Mouse (Mus musculus) hindbrain, embryonic 12.5 days (tissue): ENCODE measurements at regions not wholly inside any gene's neighbourhood (a gene's known extent, or its start where the extent isn't known, plus 50 kb on each side); places are given as distances from the start of the nearest gene placed in this dataset.
A peak's percentile ranks its signal among the peaks of the same experiment; 100 is the strongest.

Experiments
- ATAC-seq: fragments of 200-750 bp; cut with Nextera tagmentation; 2 replicates; pipeline ENCODE4 v1.8.0; 2017; ENCODE audit warnings: moderate TSS enrichment; ENCODE audit not compliant: low FRiP score
- H3K27ac ChIP-seq: fragments of 300-500 bp; sonication (generic); 2 replicates; pipeline ENCODE4 v1.5.1; 2016; ENCODE audit warnings: mild to moderate bottlenecking
- H3K27me3 ChIP-seq: fragments of 300-500 bp; sonication (generic); 2 replicates; pipeline ENCODE4 v1.6.1; 2016; ENCODE audit warnings: mild to moderate bottlenecking
- H3K36me3 ChIP-seq: fragments of 300-500 bp; sonication (generic); 2 replicates; pipeline ENCODE4 v1.6.1; 2016; ENCODE audit warnings: mild to moderate bottlenecking
- H3K4me1 ChIP-seq: fragments of 300-500 bp; sonication (generic); 2 replicates; pipeline ENCODE4 v1.6.1; 2016
- H3K4me2 ChIP-seq: fragments of 300-500 bp; sonication (generic); replicated peaks from 2 replicates; pipeline ENCODE4 v1.6.1; 2016; ENCODE audit warnings: mild to moderate bottlenecking
- H3K4me3 ChIP-seq: fragments of 300-500 bp; sonication (generic); 2 replicates; pipeline ENCODE4 v1.5.1; 2016; ENCODE audit warnings: mild to moderate bottlenecking
- H3K9ac ChIP-seq: fragments of 300-500 bp; sonication (generic); 2 replicates; pipeline ENCODE4 v1.6.1; 2016; ENCODE audit warnings: mild to moderate bottlenecking, moderate library complexity
- H3K9me3 ChIP-seq: fragments of 300-500 bp; sonication (generic); replicated peaks from 2 replicates; pipeline ENCODE4 v1.6.1; 2016; ENCODE audit warnings: mild to moderate bottlenecking
- WGBS: fragments of 180-500 bp; shearing (Covaris S2); methylation state at CpG from one replicate; pipeline ENCODE4 v1.1.7; 2016; 5-methylcytosine and 5-hydroxymethylcytosine counted together

DNA sequence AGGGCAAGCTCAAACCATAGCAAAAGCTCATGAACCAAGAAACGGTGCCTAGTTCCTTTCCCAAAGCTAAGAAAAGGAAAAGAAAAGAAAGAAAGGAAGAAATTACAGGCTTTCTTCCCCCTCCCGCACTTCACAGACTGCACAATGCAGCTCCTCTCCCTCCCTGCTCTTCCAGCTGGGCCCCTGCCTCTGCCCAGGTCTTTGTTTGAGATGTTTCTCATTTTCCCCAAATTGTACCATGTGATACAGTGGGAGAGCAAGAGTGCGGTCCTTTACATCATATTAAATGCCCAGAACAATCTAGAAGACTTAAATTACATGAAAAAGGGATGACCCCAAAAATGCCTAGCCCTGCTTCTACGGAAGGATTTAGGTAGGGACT, 112.9 kb upstream of the Dapk1 start:
- peaks cover 7% of the 10 kb centered on the region for H3K4me1 ChIP-seq
- 61% methylated on average over 4 of the region's 4 CpGs for WGBS

DNA sequence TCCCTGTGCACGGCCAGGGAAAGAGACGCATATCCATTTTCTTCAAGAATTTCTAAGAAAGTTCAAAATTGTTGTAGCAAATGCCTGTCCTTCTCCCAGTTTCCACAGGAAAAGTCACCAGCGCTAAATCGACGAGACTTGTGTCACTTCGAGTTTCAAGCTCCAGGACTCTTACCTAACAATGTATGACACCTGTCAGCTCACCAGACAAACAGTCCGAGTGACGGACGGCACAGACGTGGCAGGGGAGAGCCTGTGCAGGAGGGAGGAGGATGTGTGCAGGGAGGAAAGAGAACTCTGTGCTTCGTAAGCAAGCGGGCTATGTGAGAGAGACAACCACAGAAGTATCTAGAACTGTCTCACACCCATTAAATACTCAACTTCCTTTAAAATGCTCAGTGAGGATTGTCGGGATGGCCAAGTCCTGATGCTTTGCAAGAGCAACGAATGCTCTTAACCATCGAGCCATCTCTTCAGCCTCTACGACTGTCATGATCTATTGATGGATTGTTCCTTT, 109.7 kb upstream of the Dapk1 start:
- Histone ChIP-seq H3K27me3 (no peaks in the 10 kb centered on the region), H3K36me3 (no peaks in the 10 kb centered on the region), H3K27ac (no peak overlapping the region), H3K4me1 (peaks cover 5% of the 10 kb centered on the region), H3K9ac (no peak overlapping the region), H3K4me2 (no peak overlapping the region), H3K4me3 (no peak overlapping the region), H3K9me3 (no peaks in the 10 kb centered on the region)
- ATAC-seq: no peak
- WGBS: 83% methylated on average over 16 of the region's 16 CpGs

More for the DNA sequence above, 112.9 kb upstream of the Dapk1 start:
- Histone ChIP-seq H3K4me2 (no peak overlapping the region), H3K36me3 (no peaks in the 10 kb centered on the region), H3K9ac (no peak overlapping the region), H3K4me3 (no peak overlapping the region), H3K27ac (no peak overlapping the region), H3K27me3 (no peaks in the 10 kb centered on the region), H3K9me3 (no peaks in the 10 kb centered on the region)
- no peak for ATAC-seq

DNA sequence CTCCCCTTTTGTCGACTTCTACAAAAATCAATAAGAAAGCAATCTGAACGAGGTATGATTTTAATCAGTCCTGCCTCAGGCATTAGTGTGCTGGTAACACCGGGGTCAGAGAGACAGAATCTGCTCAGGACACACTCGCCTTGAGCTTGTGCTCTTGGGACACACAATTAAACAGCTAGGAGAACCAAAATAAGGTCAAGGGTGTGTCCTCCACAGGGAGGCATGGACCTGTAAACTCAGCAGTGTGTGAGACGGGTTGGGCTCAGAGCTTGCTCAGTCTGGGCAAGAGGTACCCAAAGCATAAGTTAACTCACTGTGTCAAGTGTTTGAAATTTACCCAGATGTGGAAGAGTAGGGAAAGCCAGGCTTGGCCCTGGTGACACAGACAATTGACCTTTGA, 107.9 kb upstream of the Dapk1 start:
- no peak for ATAC-seq
- no peak overlapping the region for H3K27ac ChIP-seq
- peaks cover 5% of the 10 kb centered on the region; the same call in 1 of the 2 replicates for H3K4me1 ChIP-seq
- no peak overlapping the region for H3K4me3 ChIP-seq
- 69% methylated on average over 5 of the region's 5 CpGs for WGBS
- H3K36me3 ChIP-seq: no peaks in the 10 kb centered on the region
- H3K9ac ChIP-seq: no peak overlapping the region
- H3K27me3 ChIP-seq: no peaks in the 10 kb centered on the region
- no peaks in the 10 kb centered on the region for H3K9me3 ChIP-seq
- H3K4me2 ChIP-seq: no peak overlapping the region

DNA sequence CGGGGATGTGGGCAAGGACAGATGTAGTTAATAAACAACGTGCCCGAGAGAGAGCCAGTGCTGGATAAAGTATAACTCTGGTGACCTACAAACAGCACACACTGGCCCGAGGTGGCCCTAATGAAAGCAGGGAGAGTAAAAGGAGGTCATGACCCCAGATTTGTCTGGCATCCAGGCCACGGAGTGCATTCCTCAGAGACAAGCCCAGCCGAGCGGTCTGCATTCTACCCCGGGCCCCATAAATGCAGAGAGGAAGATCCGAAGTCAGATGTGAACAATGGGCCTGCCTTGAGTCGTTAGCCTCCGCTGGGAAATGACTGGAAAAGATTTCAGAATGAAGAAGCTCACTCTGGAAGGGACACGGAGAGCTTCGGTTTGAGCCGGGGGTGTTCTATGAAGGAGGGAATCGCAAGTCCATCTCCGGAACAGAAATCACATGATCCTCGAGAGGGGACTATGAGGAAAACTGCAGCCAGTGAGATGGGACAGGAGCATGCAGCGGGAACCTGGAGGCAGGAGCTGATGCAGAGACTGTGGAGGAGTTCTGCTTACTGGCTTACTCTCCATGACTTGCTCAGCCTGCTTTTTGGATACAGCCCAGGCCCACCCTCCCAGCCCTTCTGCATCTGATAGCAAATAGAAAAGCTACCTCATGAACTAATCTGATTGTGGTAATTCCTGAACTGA, 103.9 kb upstream of the Dapk1 start:
- H3K4me1 ChIP-seq: peaks cover 5% of the 10 kb centered on the region; the same call in 1 of the 2 replicates
- peak overlapping the region; percentile 17 for H3K4me2 ChIP-seq
- H3K27me3 ChIP-seq: no peaks in the 10 kb centered on the region
- WGBS: 15% methylated on average over 18 of the region's 18 CpGs
- no peak overlapping the region for H3K27ac ChIP-seq
- H3K4me3 ChIP-seq: no peak overlapping the region
- ATAC-seq: no peak
- H3K9me3 ChIP-seq: no peaks in the 10 kb centered on the region
- no peaks in the 10 kb centered on the region for H3K36me3 ChIP-seq
- H3K9ac ChIP-seq: no peak overlapping the region

DNA sequence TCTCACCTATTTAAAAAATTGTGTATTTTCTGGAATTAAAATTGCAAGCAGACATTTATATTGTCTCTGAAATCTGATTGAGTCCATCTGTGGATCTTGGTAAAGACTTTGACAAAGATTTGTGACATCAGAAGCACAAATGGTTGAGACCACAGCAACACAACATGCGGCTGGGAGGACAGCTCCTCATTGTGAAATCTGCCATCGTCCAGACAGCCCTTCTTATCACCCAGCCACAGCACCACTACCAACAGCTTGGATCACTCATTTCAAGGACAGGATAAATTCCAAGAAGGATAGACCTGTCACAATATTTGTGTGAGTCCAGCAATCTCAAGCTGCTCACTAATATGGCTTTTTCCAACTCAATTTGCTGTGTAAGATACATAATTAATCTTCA, 97.6 kb upstream of the Dapk1 start:
- no peak for ATAC-seq
- H3K9ac ChIP-seq: no peak overlapping the region
- no peak overlapping the region for H3K4me3 ChIP-seq
- H3K36me3 ChIP-seq: no peaks in the 10 kb centered on the region
- H3K27ac ChIP-seq: no peak overlapping the region
- H3K27me3 ChIP-seq: no peaks in the 10 kb centered on the region
- 87% methylated on average over 2 of the region's 2 CpGs for WGBS
- no peaks in the 10 kb centered on the region for H3K4me1 ChIP-seq
- no peak overlapping the region for H3K4me2 ChIP-seq
- no peaks in the 10 kb centered on the region for H3K9me3 ChIP-seq

DNA sequence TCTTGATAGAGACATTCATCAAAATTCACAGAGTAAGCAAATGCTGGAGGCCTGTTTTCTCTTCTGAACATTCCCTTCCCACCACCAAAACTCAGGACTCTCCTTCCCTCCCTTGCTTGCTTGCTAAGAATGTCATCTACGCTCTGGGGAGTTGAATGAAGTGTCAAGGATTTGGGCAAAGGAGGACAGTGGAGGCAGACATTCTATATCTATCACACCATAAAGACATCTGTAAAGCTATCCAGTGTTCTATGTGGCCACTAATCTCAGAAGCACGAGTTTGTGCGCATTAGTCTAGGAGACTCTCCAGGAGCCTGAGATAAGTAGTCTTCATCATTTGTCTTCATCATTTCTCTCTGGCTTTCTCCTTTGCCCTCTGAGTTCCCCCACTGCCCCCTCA, 94.1 kb upstream of the Dapk1 start:
- Histone ChIP-seq H3K27me3 (no peaks in the 10 kb centered on the region), H3K4me3 (no peak overlapping the region), H3K4me2 (no peak overlapping the region), H3K4me1 (no peaks in the 10 kb centered on the region), H3K9me3 (no peaks in the 10 kb centered on the region), H3K9ac (no peak overlapping the region), H3K27ac (no peak overlapping the region), H3K36me3 (no peaks in the 10 kb centered on the region)
- no peak for ATAC-seq
- WGBS: 78% methylated on average over 3 of the region's 3 CpGs

DNA sequence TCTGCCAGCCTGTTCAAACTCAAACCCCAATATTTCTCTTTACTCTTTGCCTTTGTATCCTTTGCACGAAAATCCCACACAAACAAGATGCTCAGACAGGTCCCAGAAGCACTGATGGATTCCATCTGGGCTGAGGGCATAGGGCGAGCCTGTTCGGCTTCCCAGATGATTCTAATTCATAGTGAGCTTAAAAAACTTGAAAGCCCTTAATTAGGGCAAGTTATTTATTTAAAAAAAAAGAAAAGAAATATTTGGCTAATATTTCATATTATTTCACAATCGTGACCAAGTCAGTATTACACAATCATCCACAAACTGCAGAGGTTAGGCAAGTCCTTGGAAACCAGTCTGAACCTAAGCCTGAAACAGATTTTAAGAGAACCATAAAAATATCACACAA, 93.7 kb upstream of the Dapk1 start:
- no peaks in the 10 kb centered on the region for H3K36me3 ChIP-seq
- no peak overlapping the region for H3K4me2 ChIP-seq
- no peak for ATAC-seq
- no peak overlapping the region for H3K27ac ChIP-seq
- no peaks in the 10 kb centered on the region for H3K27me3 ChIP-seq
- 68% methylated on average over 4 of the region's 4 CpGs for whole genome bisulfite sequencing
- H3K9me3 ChIP-seq: no peaks in the 10 kb centered on the region
- H3K4me3 ChIP-seq: no peak overlapping the region
- H3K4me1 ChIP-seq: no peaks in the 10 kb centered on the region
- no peak overlapping the region for H3K9ac ChIP-seq

DNA sequence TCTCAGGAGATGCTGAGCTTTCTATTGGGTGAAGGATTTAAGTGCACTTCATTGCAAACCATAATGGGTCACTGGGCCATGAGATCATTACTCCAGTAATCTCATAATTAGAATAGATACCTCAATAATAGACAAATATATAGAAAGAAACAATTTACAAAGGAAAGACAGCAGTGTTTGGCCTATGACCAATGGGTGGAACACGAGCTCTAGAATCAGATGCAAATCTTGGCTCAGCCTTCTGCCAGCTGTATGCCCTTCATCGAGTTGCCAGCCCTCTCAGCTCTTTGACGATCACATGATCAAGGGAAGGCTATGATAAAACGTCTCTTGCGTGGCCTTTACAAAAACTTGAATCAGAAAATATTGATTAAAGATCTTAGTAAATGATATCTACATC, 92.9 kb upstream of the Dapk1 start:
- ATAC-seq: no peak
- Histone ChIP-seq H3K36me3 (no peaks in the 10 kb centered on the region), H3K4me1 (no peaks in the 10 kb centered on the region), H3K9ac (no peak overlapping the region), H3K9me3 (no peaks in the 10 kb centered on the region), H3K4me2 (no peak overlapping the region), H3K27ac (no peak overlapping the region), H3K4me3 (no peak overlapping the region), H3K27me3 (no peaks in the 10 kb centered on the region)
- WGBS: 89% methylated on average over 5 of the region's 5 CpGs

DNA sequence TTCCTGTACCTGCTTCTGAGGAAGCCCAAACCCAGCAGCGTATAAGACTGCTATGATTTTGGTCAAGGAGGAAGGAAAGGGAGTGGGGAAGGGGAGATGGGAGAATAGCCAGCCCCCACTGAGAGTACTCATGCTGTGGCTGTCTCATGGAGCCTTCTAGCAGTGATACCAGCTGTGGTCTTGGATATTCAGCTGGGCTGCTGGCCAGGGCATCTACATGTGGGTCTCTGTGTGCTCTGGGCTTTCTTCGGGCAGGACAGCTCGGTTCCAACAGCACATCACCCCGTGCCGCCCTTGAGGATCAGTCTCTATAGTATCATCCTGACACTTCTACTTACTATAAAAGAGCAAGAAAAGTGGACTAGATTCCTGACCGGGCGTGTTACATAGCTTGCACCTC, 90.6 kb upstream of the Dapk1 start:
- Histone ChIP-seq H3K27me3 (no peaks in the 10 kb centered on the region), H3K27ac (no peak overlapping the region), H3K4me3 (no peak overlapping the region), H3K9me3 (no peaks in the 10 kb centered on the region), H3K36me3 (no peaks in the 10 kb centered on the region), H3K4me1 (no peaks in the 10 kb centered on the region), H3K4me2 (no peak overlapping the region), H3K9ac (no peak overlapping the region)
- ATAC-seq: no peak
- 89% methylated on average over 7 of the region's 7 CpGs for WGBS

DNA sequence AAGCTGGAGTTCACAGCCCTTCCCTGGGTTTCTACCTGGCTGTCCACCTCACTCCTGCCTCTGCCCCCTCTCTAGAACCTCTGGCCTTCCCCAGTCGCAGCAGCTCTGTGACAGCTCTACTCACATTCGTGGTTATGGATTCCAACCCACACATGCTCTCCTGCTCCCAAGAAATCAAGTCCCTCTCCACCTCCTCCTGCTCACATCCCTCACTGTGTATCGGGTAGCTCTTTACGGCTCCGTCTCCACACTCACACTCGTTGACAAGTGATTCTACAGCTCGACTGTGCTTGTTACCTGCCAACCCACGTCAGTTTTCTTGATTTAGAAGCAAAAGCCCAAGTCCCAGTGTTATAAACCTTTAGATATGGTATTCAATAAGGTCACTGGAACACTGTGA, 90.1 kb upstream of the Dapk1 start:
- WGBS: 90% methylated on average over 8 of the region's 8 CpGs
- Histone ChIP-seq H3K27ac (no peak overlapping the region), H3K4me2 (no peak overlapping the region), H3K27me3 (no peaks in the 10 kb centered on the region), H3K9me3 (no peaks in the 10 kb centered on the region), H3K4me3 (no peak overlapping the region), H3K36me3 (no peaks in the 10 kb centered on the region), H3K9ac (no peak overlapping the region), H3K4me1 (no peaks in the 10 kb centered on the region)
- ATAC-seq: no peak

DNA sequence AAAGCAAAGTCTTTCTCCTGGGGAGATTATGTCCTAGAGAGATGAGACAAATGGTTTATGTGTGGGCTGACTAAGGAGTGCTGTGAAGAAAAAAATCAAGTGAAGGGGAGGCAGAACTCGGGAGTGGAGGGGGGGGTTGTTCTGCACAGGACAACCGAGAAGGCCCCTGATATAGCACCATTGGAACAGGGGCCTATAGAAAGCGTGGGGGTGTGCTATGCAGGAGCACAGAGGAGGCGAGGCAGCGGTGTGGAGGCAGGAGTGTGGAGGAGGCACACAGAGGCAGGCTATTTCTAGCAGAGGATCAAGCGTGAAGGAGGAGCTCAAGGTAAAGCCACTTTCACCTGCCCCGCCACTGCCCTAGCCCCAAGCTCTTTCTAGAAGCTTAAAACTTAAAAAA, 88.0 kb upstream of the Dapk1 start:
- Histone ChIP-seq H3K9me3 (no peaks in the 10 kb centered on the region), H3K9ac (no peak overlapping the region), H3K36me3 (no peaks in the 10 kb centered on the region), H3K4me1 (no peaks in the 10 kb centered on the region), H3K4me3 (no peak overlapping the region), H3K27ac (no peak overlapping the region), H3K27me3 (no peaks in the 10 kb centered on the region), H3K4me2 (no peak overlapping the region)
- WGBS: 54% methylated on average over 7 of the region's 7 CpGs
- ATAC-seq: no peak

DNA sequence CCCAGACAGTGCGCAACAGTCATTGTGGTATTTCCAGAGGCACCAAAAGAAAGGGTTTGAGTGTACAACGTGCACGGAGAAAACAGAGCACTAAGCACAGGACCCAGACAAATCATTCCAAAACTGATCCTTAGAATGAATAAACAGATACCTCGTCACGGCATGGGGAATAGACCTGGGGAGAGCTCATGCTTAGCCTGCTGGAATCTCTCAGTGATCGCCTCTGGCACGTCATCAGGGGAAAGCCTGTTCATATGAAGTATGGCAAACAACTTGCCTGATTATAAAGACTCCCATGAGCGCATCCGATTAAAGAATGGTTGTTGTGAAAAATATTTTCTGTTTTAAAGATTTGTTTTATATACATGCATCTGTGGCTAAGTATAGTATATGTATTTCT, 86.9 kb upstream of the Dapk1 start:
- Histone ChIP-seq H3K4me2 (no peak overlapping the region), H3K4me3 (no peak overlapping the region), H3K27me3 (no peaks in the 10 kb centered on the region), H3K9ac (no peak overlapping the region), H3K9me3 (no peaks in the 10 kb centered on the region), H3K4me1 (no peaks in the 10 kb centered on the region), H3K27ac (no peak overlapping the region), H3K36me3 (no peaks in the 10 kb centered on the region)
- no peak for ATAC-seq
- 88% methylated on average over 9 of the region's 9 CpGs for WGBS

DNA sequence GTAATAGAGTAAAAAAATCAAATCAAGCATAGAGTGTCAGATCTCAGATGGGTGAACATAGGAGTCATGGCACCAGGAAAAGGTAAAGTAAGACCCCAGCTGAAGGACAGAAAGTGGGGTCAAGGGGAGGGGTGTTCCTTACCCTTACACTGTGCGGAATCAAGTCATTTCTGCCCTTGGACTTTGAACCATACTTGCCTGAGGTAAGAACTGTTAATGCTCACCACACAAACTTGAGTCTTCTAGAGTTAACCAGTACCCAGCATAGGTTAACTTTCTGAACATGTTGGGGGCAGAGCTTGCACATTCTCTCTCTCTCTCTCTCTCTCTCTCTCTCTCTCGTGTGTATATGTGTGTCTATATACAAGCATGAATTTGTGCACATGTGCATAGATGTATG, 83.7 kb upstream of the Dapk1 start:
- Histone ChIP-seq H3K4me3 (no peak overlapping the region), H3K4me2 (no peak overlapping the region), H3K36me3 (no peaks in the 10 kb centered on the region), H3K9ac (no peak overlapping the region), H3K4me1 (no peaks in the 10 kb centered on the region), H3K27me3 (no peaks in the 10 kb centered on the region), H3K27ac (no peak overlapping the region), H3K9me3 (no peaks in the 10 kb centered on the region)
- WGBS: 91% methylated on average over 2 of the region's 2 CpGs
- ATAC-seq: no peak
